Mouse (Mus musculus) lung, adult 18-20 months (tissue): ENCODE data around the gene Trmt13.

Experiments used
- DNase-seq, 2 experiments: peaks; one replicate each; pipeline ENCODE4 v3.0.0; 2022; ENCODE audit warnings: mixed read lengths in 2 of 2

The Trmt13 gene

GRCm38 (mm10) chr3:116632971-116633370, 18.6 kb upstream of the Trmt13 start:
- peak in 1 of 2 experiments; percentile 35 for DNase-seq

GRCm38 (mm10) chr3:116631459-116631858, 17.1 kb upstream of the Trmt13 start:
- DNase-seq, result no peak

GRCm38 (mm10) chr3:116622641-116623040, 8.3 kb upstream of the Trmt13 start:
- no peak for DNase-seq

GRCm38 (mm10) chr3:116620636-116621370, 6.4 kb upstream of the Trmt13 start:
- DNase-seq, result no peak

- DNase-seq, result no peak
These were observed 4.5 kb upstream of the Trmt13 start for GRCm38 (mm10) chr3:116618855-116619254.

GRCm38 (mm10) chr3:116615318-116616068, 1.1 kb upstream of the Trmt13 start:
- no peak for DNase-seq

GRCm38 (mm10) chr3:116604570-116604969, 9.8 kb downstream of the Trmt13 start:
- DNase-seq, result no peak

- DNase-seq, result no peak
These were observed 12.6 kb downstream of the Trmt13 start for GRCm38 (mm10) chr3:116601781-116602180.

GRCm38 (mm10) chr3:116601005-116601404, 13.4 kb downstream of the Trmt13 start:
- no peak for DNase-seq

- no peak for DNase-seq
These were observed 14.7 kb downstream of the Trmt13 start for GRCm38 (mm10) chr3:116599705-116600104.

- no peak for DNase-seq
These were observed 18.8 kb downstream of the Trmt13 start for GRCm38 (mm10) chr3:116595603-116595991.

GRCm38 (mm10) chr3:116594728-116595602, 19.4 kb downstream of the Trmt13 start, which contains the start of gene Sass6:
Sass6 (plus strand) TSS chr3:116594982.
- peak; percentile 98 for DNase-seq

- no peak for DNase-seq
These were observed 20.2 kb downstream of the Trmt13 start for GRCm38 (mm10) chr3:116594076-116594727.

GRCm38 (mm10) chr3:116582201-116582600, 32.2 kb downstream of the Trmt13 start:
- DNase-seq, result no peak

GRCm38 (mm10) chr3:116577286-116577685, 37.1 kb downstream of the Trmt13 start:
- peak in 1 of 2 experiments; percentile 10 for DNase-seq

GRCm38 (mm10) chr3:116570628-116571027, 43.8 kb downstream of the Trmt13 start:
- DNase-seq, result no peak

- no peak for DNase-seq
These were observed 51.3 kb downstream of the Trmt13 start for GRCm38 (mm10) chr3:116563095-116563492.

GRCm38 (mm10) chr3:116562408-116563094, 51.8 kb downstream of the Trmt13 start, which contains the start of gene Lrrc39:
Lrrc39 (plus strand) TSS chr3:116562973.
- DNase-seq, result no peak

- peak in 1 of 2 experiments; percentile 9 for DNase-seq
These were observed 53.1 kb downstream of the Trmt13 start for GRCm38 (mm10) chr3:116561315-116561714.

GRCm38 (mm10) chr3:116551362-116551761, 63.0 kb downstream of the Trmt13 start:
- no peak for DNase-seq

GRCm38 (mm10) chr3:116547430-116547829, 67.0 kb downstream of the Trmt13 start:
- no peak for DNase-seq

GRCm38 (mm10) chr3:116542532-116542931, 71.9 kb downstream of the Trmt13 start:
- no peak for DNase-seq
